Mouse (Mus musculus) G1E (cell line): ENCODE results near the gene Mast3. TPM values are rescaled to one million over a fixed set of nuclear protein-coding genes. Genes with fewer than 3 reads are reported as not detected.

ENCODE experiments used
- ATAC-seq: 2 replicates; pipeline ENCODE4 v1.8.0; 2016; ENCODE audit warnings: mild to moderate bottlenecking; ENCODE audit not compliant: insufficient number of reproducible peaks, poor library complexity, low FRiP score, severe bottlenecking; ENCODE audit errors: extremely low read depth
- DNase-seq: peaks from one replicate; pipeline ENCODE4 v3.0.0; 2012; ENCODE audit warnings: low spot score
- H3K27me3 ChIP-seq: 2 replicates; pipeline ENCODE4 v1.6.1; 2012; ENCODE audit warnings: mild to moderate bottlenecking, low read length, inconsistent platforms; ENCODE audit not compliant: insufficient read depth
- H3K36me3 ChIP-seq: replicated peaks from 2 replicates; pipeline ENCODE3; 2012; ENCODE audit warnings: mild to moderate bottlenecking, inconsistent platforms
- H3K4me1 ChIP-seq: 2 replicates; pipeline ENCODE4 v1.6.1; 2012; ENCODE audit warnings: low read depth, low read length, inconsistent platforms, mixed read lengths; ENCODE audit not compliant: insufficient read depth
- H3K4me3 ChIP-seq: 2 replicates; pipeline ENCODE4 v1.5.1; 2012; ENCODE audit warnings: low read depth, mild to moderate bottlenecking, inconsistent platforms, low read length, moderate library complexity, mixed read lengths
- H3K9me3 ChIP-seq: replicated peaks from 2 replicates; pipeline ENCODE4 v1.6.1; 2012; ENCODE audit warnings: inconsistent platforms
- CTCF ChIP-seq: IDR thresholded peaks from 2 replicates; pipeline ENCODE4 v1.5.1; 2012; ENCODE audit warnings: low read depth, low read length, inconsistent platforms, mixed read lengths
- GATA1 ChIP-seq: IDR thresholded peaks from 2 replicates; pipeline ENCODE4 v1.6.1; 2012; ENCODE audit warnings: borderline replicate concordance, low read length, inconsistent platforms, mixed read lengths
- GATA2 ChIP-seq: IDR thresholded peaks from 2 replicates; pipeline ENCODE4 v1.6.1; 2012; ENCODE audit warnings: low read depth, low read length, inconsistent platforms, borderline replicate concordance
- POLR2AphosphoS5 ChIP-seq: IDR thresholded peaks from 2 replicates; pipeline ENCODE4 v1.6.1; 2012; ENCODE audit warnings: low read depth, low read length, inconsistent platforms; ENCODE audit not compliant: insufficient replicate concordance
- TAL1 ChIP-seq: conservative IDR thresholded peaks from 2 replicates; pipeline ENCODE4 v1.6.1; 2012; ENCODE audit warnings: low read depth, low read length, inconsistent platforms, mixed read lengths
- polyA plus RNA-seq: library from polyadenylated mRNA; stranded (reverse); fragments of >175 nt; gene quantifications from 2 replicates; pipeline ENCODE4 v1.2.3, GENCODE M21; 2012
- total RNA-seq, 2 experiments: library from RNA; stranded (forward) in 1 of 2; stranded (reverse) in 1 of 2; fragments of 200-1000 nt in 1 of 2; fragments of >200 nt in 1 of 2; fragmentation: Nextera tagmentation in 1 of 2; gene quantifications; 2 replicates each; pipeline ENCODE4 v1.2.3; 2014 to 2017

Gene Mast3
- total and polyA plus RNA-seq, 3 experiments: 15.7 to 323 (median 79.8) TPM

GRCm38 (mm10) chr8:70820101-70820935 lies 15.5 kb upstream of the Mast3 start:
- H3K4me1 ChIP-seq: peaks cover 48% of the 10 kb centered on the region
- no peaks in the 10 kb centered on the region; the same call in 1 of the 2 replicates for H3K9me3 ChIP-seq
- TF ChIP-seq TAL1 (no peak), CTCF (no peak), POLR2AphosphoS5 (no peak), GATA2 (no peak), GATA1 (no peak)
- no peak overlapping the region; the same call in 1 of the 2 replicates for H3K4me3 ChIP-seq
- DNase-seq (no peak), ATAC-seq (no peak)
- peaks cover 18% of the 10 kb centered on the region for H3K27me3 ChIP-seq
- H3K36me3 ChIP-seq: peaks cover 29% of the 10 kb centered on the region

DNA sequence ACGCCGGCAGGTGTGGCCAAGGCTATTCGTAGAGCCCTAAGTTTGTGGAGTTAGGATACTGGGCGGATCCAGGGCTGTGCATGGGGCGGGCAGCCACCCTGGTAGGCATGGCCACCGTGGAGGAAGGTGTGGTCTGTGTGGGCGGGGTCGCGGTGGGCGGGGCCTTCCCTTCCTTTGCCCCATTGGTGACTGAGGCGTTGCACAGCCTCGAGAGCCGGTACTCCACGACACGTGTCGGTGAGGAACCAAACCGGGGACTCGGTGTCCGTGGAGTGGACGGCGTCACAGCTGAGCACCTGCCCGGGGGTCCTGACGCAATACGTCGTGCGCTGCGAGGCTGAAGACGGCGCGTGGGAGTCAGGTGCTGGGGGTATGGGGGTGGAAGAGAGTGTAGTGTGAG lies 11.8 kb upstream of the Mast3 start:
- TF ChIP-seq POLR2AphosphoS5 (no peak), TAL1 (no peak), GATA1 (no peak), CTCF (no peak), GATA2 (no peak)
- Histone ChIP-seq H3K36me3 (peaks cover 42% of the 10 kb centered on the region), H3K27me3 (peaks cover 22% of the 10 kb centered on the region), H3K4me1 (peaks cover 67% of the 10 kb centered on the region), H3K9me3 (no peaks in the 10 kb centered on the region; the same call in 1 of the 2 replicates), H3K4me3 (peak overlapping the region; percentile 72)
- DNase-seq: peak; percentile 69
- peak; percentile 59 for ATAC-seq

DNA sequence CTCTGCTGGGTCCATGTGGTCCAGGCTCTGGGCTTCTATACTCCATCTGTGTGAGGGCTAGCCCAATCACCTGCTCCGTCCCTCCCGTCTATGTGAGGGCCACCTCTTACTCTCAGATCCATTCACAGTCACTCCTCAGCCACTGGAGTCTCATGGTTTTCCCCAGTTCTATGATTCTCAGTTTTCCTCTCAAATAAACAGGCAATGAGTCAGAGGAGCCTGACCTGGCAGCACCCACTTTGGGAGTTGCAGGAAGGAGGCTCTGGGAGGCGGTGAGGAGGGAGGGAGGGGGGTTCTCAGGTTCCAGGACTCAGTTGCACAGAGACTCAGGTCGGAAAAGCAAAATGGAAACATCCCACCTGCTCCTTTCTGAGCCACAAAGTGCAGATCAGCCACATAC lies 8.0 kb upstream of the Mast3 start:
- H3K36me3 ChIP-seq: peaks cover 13% of the 10 kb centered on the region
- H3K4me3 ChIP-seq: no peak overlapping the region
- ATAC-seq: no peak

DNA sequence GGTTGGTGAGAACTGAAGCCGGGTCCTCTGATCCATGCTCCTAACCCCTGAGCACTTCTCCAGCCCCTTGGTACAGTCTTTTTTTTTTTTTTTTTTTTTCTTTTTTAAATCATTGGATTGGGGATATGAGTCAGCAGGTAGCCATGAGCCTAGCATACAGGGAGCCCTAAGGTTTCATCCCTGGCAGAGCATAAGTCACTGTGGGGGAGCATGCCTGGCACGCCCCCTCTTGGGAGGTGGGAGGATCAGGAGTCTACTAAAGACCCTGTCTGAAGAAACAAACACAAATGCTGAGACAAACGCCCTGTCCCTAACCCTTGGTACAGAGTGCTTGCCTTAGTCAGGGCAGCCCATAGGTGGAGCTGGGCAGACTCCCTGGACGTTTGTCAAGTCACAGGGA lies 7.2 kb upstream of the Mast3 start:
- Histone ChIP-seq H3K27me3 (peaks cover 31% of the 10 kb centered on the region), H3K4me1 (peaks cover 84% of the 10 kb centered on the region), H3K9me3 (no peaks in the 10 kb centered on the region), H3K36me3 (peaks cover 13% of the 10 kb centered on the region), H3K4me3 (no peak overlapping the region)
- no peak for TF ChIP-seq CTCF
- no peak for TF ChIP-seq GATA1
- no peak for TF ChIP-seq POLR2AphosphoS5
- TF ChIP-seq GATA2: no peak
- TF ChIP-seq TAL1: no peak
- no peak for ATAC-seq
- no peak for DNase-seq

More for the DNA sequence above, 8.0 kb upstream of the Mast3 start:
- Histone ChIP-seq H3K27me3 (peaks cover 31% of the 10 kb centered on the region), H3K4me1 (peaks cover 82% of the 10 kb centered on the region), H3K9me3 (no peaks in the 10 kb centered on the region)
- TF ChIP-seq GATA2: no peak
- no peak for TF ChIP-seq GATA1
- no peak for TF ChIP-seq CTCF
- TF ChIP-seq TAL1: no peak
- no peak for TF ChIP-seq POLR2AphosphoS5
- no peak for DNase-seq

DNA sequence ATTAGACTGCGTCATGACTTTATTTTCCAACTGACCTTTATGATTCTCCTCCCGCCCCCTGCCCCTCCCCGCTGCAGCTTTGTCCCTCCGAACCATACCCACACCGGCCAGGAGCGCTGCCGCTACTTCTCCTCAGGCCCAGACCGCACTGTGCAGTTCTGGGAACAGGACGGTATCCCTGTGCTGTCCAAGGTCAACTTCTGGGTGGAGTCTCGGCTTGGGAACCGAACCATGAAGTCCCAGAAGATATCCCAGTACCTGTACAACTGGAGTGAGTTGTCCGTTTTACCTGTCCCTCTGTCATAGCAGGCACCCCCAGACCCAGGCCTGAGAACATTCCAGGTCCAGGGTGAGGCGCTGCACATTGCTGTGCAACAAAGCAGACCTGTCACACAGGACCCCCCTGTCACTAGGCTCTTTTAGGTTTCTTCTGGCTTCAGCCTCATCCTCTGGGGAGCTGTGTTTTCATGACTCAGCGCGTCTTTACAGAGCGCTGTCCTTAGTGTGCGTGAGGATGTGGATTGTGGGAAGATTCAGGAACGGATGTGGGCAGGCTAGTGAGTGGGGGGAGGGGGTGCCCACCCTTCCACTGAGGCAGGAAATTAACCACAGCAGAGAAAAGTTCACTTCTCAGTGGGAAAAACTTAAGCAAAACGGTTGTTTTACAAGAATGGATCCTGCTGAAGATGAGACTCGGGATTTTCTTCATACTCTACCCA lies 6.3 kb upstream of the Mast3 start:
- 0 out of 2 replicates have a peak, but pooled peaks have one; percentile 50 for ATAC-seq
- peaks cover 31% of the 10 kb centered on the region for H3K27me3 ChIP-seq
- peak; percentile 41 for DNase-seq
- H3K4me1 ChIP-seq: peaks cover 84% of the 10 kb centered on the region
- TF ChIP-seq TAL1 (no peak), POLR2AphosphoS5 (no peak), CTCF (no peak), GATA1 (no peak), GATA2 (no peak)
- peaks cover 13% of the 10 kb centered on the region for H3K36me3 ChIP-seq
- no peaks in the 10 kb centered on the region for H3K9me3 ChIP-seq
- no peak overlapping the region; the same call in 1 of the 2 replicates for H3K4me3 ChIP-seq

GRCm38 (mm10) chr8:70808955-70809701 lies 4.3 kb upstream of the Mast3 start:
- H3K9me3 ChIP-seq: no peaks in the 10 kb centered on the region
- H3K27me3 ChIP-seq: peaks cover 24% of the 10 kb centered on the region
- ATAC-seq: no peak
- H3K36me3 ChIP-seq: peaks cover 6% of the 10 kb centered on the region
- peaks cover 89% of the 10 kb centered on the region for H3K4me1 ChIP-seq
- H3K4me3 ChIP-seq: no peak overlapping the region
- no peak for TF ChIP-seq CTCF
- no peak for TF ChIP-seq POLR2AphosphoS5
- no peak for TF ChIP-seq GATA1
- no peak for TF ChIP-seq GATA2
- no peak for TF ChIP-seq TAL1
- DNase-seq: no peak
